Mouse (Mus musculus): Measurements from ENCODE around the gene Tbc1d22a.

DNA sequence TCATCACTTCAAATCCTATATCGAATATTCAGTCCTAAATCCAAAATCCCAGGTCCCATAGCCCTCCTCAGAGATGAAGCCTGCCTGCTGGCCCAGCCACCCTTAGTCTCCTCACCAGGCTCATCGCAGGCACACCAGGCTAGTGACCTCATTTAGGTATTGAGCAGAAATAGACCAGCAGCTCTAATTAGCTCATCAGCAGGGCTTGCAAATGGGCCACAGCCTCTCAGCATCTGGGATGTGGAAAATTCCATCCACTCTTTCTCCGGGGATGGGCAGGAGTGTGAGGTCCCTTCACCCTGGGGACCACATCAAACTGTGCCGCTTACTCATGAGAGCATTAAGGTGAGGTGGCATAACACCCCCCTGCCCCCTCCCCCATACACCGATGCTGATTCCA lies 15.2 kb upstream of the Tbc1d22a start:
- TF ChIP-seq POLR2A (IDR thresholded peaks at IDR 0.05; ENCODE audit: control insufficient read depth in 1 of 2, insufficient read depth in 1 of 2, low read depth in 1 of 2, low read length in 2 of 2, poor library complexity in 1 of 2) (no peak), MXI1 (IDR thresholded peaks at IDR 0.05; ENCODE audit: low read depth, low read length) (no peak), CTCF (IDR thresholded peaks at IDR 0.05 in 2 of 3, conservative IDR thresholded peaks at IDR 0.05 in 1 of 3; ENCODE audit: control insufficient read depth in 1 of 3, insufficient read depth in 1 of 3, low read depth in 2 of 3, low read length in 3 of 3, poor library complexity in 1 of 3, severe bottlenecking in 1 of 3) (no peak)

Data from MEL (cell line).